Mouse (Mus musculus): Measurements from ENCODE around the gene Ormdl3.
"Not testable (repeated sequence)": the region's sequence is repeated elsewhere in the genome, so short reads cannot be mapped to it uniquely, and the experiment has no call there.

Ormdl3 gene

DNA sequence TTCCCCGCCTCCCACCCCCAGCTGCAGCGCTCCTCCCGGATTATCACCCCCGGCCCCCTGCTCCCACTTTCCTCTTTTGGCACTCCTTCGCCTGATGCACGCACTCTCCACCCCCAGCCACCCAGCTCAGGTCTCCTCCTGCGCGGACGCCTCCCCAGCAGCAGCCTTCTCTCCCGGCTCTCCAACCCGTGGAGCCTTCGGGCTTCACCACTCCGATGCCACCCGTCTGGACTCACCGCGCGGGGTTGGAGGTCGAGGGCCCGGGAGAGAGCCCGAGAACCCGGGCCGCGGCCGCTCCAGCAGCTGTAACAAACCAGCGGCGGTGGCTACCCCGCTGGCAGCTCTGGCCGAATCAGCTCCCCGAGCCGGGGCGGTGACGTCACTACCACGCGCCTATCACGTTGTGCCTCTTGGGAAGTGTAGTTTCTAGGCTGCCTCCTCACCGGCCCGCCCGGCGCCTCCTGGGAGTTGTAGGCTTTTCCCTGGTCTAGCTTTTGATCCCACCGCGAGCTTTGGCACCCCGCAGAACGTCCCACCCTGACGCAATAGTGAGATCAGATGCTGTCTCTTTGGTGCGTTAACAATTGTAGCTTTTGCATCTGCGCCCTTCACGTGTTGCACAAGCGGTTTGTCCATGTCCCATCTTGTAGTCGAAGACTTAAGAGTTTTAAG, at the start of gene Ormdl3:
Ormdl3 (minus strand) TSS at position 477 of the 672 bp plus-strand sequence.
- peak; percentile 96 to 98 for DNase-seq (ENCODE audit: low spot score in 2 of 2)

GRCm38 (mm10) chr11:98635312-98635970, 48.3 kb upstream of the Ormdl3 start:
- DNase-seq (ENCODE audit: low spot score in 2 of 2): peak; percentile 7 to 55

DNA sequence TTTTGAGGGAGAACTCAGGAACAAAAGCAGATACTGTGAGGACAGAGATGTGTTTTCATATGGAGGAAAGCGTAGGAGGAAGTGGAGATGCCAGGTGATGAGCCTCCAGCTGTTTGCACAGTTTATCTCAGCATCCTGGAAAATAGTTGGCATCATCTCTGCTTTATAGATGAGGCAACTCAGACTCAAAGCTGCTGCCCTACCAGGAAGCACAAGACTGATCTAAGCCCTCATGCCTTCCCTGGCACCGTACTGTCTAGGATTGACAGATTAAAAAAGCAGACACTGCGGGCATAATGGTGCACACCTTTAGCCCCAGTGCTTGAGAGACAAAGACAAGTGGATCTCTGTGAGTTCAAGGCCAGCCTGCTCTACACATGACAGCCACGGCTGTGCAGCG, 43.5 kb upstream of the Ormdl3 start:
- DNase-seq (ENCODE audit: low spot score in 2 of 2): no peak

DNA sequence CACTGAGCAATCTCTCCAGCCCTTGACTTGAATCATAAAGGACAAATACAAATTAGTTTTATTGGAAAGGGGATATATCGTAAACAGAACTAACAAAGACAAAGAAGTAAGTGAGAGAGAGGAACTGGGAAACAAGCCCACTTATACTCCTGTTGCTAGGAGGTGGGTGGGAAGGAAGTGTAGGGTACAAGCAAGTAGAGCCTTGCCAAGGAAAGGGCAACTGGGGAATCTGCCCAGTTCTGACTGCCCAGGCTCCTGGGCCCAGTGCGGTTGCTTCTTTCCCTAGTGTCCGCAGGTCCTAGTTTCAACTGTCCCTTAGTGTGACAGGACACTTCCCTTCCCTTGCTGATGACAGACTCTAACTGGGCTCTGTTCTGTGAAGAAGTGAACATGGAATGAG, 41.5 kb upstream of the Ormdl3 start:
- DNase-seq (ENCODE audit: low spot score in 2 of 2): no peak

DNA sequence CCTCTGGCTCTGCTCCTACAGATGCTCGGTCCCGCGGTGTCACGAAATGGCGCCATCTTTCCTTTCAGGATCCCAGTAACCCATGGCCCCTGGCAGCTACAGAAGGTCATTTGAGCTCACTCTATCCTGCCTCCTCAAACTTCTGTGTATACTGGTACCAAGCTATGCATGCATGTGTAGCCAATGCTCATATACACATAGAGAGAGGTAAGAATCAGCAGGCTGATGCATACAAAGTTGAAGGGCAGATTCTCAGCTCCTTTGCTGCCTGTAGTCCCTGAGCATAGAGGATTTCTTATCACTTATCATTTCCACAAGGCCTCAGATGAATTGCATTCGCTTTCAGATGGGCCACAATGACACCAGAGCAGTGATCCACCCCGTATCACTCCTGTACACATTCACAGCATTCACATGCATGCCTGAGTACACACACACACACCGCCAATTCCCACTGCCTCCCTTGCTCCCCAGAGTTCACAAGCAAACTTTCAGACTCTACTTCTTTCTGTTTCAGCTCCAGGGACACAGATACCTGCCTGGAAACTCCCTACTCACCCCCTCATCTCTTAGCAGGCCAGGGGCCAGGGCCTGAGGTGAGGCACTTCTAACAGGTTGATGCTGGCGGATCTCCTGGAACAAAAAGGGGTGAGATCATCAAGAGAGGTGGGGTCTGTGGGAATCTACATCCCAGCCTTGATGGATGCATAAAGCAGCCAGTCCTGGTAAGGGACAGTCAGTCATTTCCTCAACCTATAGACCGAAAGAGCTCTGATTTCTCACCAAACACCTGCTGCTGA, 38.6 kb upstream of the Ormdl3 start, which contains the start of the genes Gm12355 and Gsdma3:
Gm12355 (minus strand) TSS at position 51 of the 800 bp plus-strand sequence.
Gsdma3 (plus strand) TSS at position 750 of the 800 bp plus-strand sequence.
- DNase-seq (ENCODE audit: low spot score in 2 of 2): no peak

- DNase-seq (ENCODE audit: low spot score in 2 of 2): not testable (repeated sequence)
Measured at GRCm38 (mm10) chr11:98624381-98624780, 37.2 kb upstream of the Ormdl3 start.

- not testable (repeated sequence) for DNase-seq (ENCODE audit: low spot score in 2 of 2)
Measured at GRCm38 (mm10) chr11:98623981-98624380, 36.8 kb upstream of the Ormdl3 start.

GRCm38 (mm10) chr11:98620791-98621190, 33.6 kb upstream of the Ormdl3 start:
- no peak for DNase-seq (ENCODE audit: low spot score in 2 of 2)

- peak in 1 of 2 experiments; percentile 66 for DNase-seq (ENCODE audit: low spot score in 2 of 2)
Measured at GRCm38 (mm10) chr11:98606763-98607162, 19.6 kb upstream of the Ormdl3 start.

DNA sequence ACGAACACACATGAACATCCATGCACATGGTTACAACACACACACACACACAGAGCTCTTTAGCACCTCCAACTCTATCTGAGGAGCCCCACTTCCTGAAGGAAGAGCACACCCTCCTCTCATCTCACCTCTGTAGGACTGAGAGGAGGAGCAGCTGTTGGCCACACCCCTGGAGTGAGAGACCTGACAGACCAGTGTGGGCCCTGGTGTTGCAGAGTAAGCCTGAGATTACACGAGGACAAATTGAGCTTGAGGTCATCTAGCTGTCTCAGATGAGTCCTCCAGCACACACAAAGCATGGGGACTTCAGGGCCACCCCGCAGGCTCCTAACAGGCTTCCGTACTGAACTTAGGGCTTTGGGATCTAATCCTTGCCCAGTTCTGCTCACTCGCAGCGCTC, 17.7 kb upstream of the Ormdl3 start:
- not testable (repeated sequence) for DNase-seq (ENCODE audit: low spot score in 2 of 2)

- DNase-seq (ENCODE audit: low spot score in 2 of 2): no peak
Measured at GRCm38 (mm10) chr11:98603953-98604352, 16.8 kb upstream of the Ormdl3 start.

DNA sequence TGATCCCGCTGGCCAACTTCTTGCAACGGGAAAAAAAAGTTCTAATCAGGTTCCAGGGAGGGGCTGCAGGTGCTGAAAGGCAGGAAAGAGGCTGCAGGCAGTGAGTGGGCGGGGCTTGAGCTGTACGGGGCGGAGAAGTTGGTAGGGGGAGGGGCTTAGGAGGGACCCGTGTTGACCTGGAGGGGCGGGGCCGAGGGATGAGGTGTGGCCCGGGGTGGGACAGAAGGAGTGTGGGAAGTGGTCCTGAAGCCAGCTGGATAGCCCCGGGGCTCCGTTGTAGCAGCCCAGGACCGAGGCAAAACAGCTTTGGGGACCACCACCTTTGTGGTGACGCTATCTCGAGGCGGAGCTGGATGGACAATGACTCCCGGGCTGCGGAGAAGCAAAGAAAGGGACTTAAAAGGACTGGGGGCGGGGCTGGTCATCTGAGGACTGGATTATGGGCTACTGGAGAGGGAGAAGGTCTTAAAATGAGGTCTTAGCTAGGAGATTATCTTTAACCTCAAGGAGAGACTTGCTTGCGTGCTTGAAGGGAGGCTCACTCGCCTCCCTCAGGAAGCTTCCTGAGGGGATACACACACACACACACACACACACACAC, 15.0 kb upstream of the Ormdl3 start:
- peak in 1 of 2 experiments; percentile 53 for DNase-seq (ENCODE audit: low spot score in 2 of 2)

- no peak for DNase-seq (ENCODE audit: low spot score in 2 of 2)
Measured at GRCm38 (mm10) chr11:98599291-98599690, 12.1 kb upstream of the Ormdl3 start.

- no peak for DNase-seq (ENCODE audit: low spot score in 2 of 2)
Measured at GRCm38 (mm10) chr11:98598851-98599290, 11.7 kb upstream of the Ormdl3 start.

- DNase-seq (ENCODE audit: low spot score in 2 of 2): no peak
Measured at GRCm38 (mm10) chr11:98597991-98598390, 10.8 kb upstream of the Ormdl3 start, which contains the start of gene Lrrc3c. Lrrc3c (plus strand) TSS chr11:98598291.

- peak; percentile 69 to 86 for DNase-seq (ENCODE audit: low spot score in 2 of 2)
Measured at GRCm38 (mm10) chr11:98597363-98597762, 10.2 kb upstream of the Ormdl3 start.

DNA sequence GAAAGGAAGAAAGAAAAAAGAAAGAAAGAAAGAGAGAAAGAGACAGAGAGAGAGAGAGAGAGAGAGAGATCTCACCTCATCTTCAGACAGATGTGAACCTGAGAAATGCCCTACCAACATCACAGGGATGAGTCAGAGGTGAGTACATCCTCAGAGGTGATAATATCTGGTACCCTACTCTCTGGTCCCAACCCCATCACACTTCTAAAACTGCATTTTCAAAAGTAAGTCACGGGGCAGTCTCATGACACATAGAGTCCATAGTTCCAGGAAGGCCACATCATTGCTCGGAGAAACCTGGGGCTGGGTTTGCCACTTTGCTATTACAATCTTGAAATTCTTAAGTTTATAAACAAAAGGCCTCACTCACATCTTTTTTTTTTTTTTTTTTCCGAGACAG, 8.8 kb upstream of the Ormdl3 start:
- DNase-seq (ENCODE audit: low spot score in 2 of 2): no peak

DNA sequence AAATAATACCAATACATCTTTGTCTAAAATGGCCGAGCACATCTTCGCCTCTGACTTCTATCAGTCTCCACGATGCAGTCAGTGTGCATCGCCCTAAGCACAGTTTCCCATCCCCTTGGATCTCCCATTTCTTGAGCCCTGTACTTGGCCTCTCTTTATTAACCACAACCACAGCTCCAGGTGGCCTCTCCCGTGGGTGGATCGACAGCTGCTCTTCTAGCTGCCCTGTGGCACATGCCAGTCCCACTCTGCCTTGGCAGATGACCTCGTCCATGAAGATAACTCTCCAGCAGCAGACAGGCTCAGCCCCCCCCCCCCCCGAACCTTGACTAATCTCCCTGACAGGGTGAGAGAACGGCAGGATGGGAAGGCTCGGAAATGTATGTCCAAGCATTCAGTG, 8.3 kb upstream of the Ormdl3 start:
- no peak for DNase-seq (ENCODE audit: low spot score in 2 of 2)

GRCm38 (mm10) chr11:98595021-98595420, 7.9 kb upstream of the Ormdl3 start:
- DNase-seq (ENCODE audit: low spot score in 2 of 2): no peak

DNA sequence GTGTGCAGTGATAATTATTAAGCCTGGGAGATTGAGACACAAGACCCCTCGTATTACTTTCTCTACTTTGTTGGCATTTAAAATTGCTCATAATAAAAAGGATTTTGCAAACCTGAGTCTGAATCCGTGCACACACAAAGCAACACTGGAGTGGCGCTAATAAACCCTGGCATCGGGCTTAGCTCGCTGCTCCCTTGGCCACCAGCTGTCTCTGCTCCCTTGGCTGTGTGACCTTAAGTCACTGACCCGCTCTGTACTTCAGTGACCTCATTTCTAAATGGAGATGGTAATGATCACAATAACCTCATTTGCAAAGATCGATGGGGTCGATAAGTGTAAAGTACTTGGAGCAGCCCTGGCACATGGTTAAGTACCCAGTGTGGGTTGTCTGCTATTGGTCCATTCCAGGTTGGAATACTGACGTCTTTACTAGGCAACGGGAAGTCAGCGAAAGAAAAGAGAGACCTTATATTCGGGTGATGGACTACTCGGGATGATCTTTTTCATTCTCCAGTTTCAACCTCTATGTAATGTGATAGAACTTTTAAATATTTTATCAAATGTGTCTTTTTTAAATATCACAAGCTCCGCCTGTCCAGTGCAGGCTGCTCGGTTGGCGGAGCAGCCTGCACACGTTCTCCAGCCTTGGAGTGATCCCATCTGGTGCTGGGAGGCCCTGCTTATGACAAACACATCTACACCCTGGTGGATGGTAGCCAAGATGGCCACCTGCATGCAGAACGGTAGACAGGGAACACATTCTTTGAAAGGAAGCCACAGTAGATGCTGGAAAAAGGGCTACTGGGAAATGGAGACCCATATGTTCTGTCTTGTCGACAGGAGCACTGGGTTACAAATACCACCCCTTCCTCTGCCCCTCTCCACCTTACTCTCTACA, 3.6 kb upstream of the Ormdl3 start:
- DNase-seq (ENCODE audit: low spot score in 2 of 2): no peak

- DNase-seq (ENCODE audit: low spot score in 2 of 2): no peak
Measured at GRCm38 (mm10) chr11:98589306-98589705, 2.1 kb upstream of the Ormdl3 start.
